Comparison of ENCODE assay signal across 7 mouse cellular contexts in the genomic region with DNA sequence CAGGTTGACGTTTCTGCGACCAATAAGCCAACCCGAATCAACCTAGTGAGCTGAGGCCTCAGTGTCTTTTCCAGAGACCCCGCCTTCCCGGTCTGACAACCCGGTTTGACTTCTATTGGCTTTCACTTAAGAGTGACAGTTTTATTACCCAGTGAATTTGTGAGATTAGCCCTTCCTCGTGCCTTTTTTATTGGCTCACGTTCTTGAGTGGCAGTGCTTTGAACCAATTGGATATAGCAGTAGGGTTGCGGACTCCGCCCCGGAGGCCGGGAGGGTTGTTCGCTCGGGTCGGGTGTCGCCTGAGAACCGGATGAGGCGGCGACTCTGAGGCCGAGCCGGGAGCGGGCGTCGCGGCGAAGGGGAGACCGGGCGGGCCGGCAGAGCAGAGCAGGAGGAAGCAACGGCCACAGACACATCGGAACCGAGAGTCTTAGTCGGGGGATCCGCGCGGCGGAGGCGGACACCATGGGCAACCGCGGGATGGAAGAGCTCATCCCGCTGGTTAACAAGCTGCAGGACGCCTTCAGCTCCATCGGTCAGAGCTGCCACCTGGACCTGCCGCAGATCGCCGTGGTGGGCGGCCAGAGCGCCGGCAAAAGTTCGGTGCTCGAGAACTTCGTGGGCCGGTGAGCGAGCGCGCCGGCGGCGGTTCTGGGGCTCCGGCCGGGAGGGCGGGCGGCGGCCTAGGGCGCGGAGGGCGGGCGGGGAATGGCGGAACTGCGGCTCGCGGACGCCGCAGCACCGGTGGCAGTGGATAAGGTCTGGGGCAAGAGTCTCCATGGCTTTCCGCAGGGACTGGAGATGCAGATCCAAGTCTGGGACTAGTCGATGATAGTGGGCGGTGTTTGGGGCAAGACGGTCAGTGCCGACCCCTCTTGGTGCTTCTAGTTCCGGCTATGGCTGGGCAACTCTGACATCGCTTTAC. TPM values are rescaled to one million over a fixed set of nuclear protein-coding genes. Genes with fewer than 3 reads are reported as not detected.
DNase-seq lines count a peak whose midpoint lies in the region; ATAC-seq lines count a peak whose summit lies in the region.

A gene (plus strand): TSS at position 278 of the 925 bp plus-strand sequence.

- DNase-seq in adrenal gland, postnatal 25 days = peak; percentile 93
- DNase-seq in heart, adult 11 months = peak; percentile 100
- peak; percentile 100 for DNase-seq in kidney, adult 18-20 months
- peak; percentile 98 for DNase-seq in limb, embryonic 11.5 days (ENCODE audit: low spot score)
- peak; percentile 99 for DNase-seq in midbrain, embryonic 14.5 days
- DNase-seq in spleen, adult 18-20 months = peak; percentile 94 to 97

- peak within 1 kb of the TSS; percentile 83 for H3K4me2 ChIP-seq in embryonic facial prominence, embryonic 12.5 days (replicated peaks)
- peak within 1 kb of the TSS; percentile 84 for H3K4me2 ChIP-seq in limb, embryonic 11.5 days (ENCODE audit: low read depth, severe bottlenecking)
- H3K4me2 ChIP-seq in midbrain, embryonic 14.5 days (ENCODE audit: low read length) = peak within 1 kb of the TSS; percentile 94

- H3K9me3 ChIP-seq in embryonic facial prominence, embryonic 12.5 days = no peaks in the 10 kb centered on the region
- H3K9me3 ChIP-seq in limb, embryonic 11.5 days (ENCODE audit: control insufficient read depth, low read length) = no peaks in the 10 kb centered on the region
- no peaks in the 10 kb centered on the region for H3K9me3 ChIP-seq in midbrain, embryonic 14.5 days (ENCODE audit: control insufficient read depth, low read length)

- peaks cover 14% of the 10 kb centered on the region for H3K4me1 ChIP-seq in embryonic facial prominence, embryonic 12.5 days
- peaks cover 10% of the 10 kb centered on the region for H3K4me1 ChIP-seq in limb, embryonic 11.5 days (ENCODE audit: control insufficient read depth, insufficient read depth, low read length)
- H3K4me1 ChIP-seq in midbrain, embryonic 14.5 days (ENCODE audit: control insufficient read depth, insufficient read depth, low read length) = peaks cover 28% of the 10 kb centered on the region

- H3K27ac ChIP-seq in embryonic facial prominence, embryonic 12.5 days = peak within 1 kb of the TSS; percentile 83
- H3K27ac ChIP-seq in limb, embryonic 11.5 days (replicated peaks; ENCODE audit: low read depth, low read length) = peak within 1 kb of the TSS; percentile 64; the same call in 1 of the 2 replicates
- peak within 1 kb of the TSS; percentile 83 for H3K27ac ChIP-seq in midbrain, embryonic 14.5 days (replicated peaks; ENCODE audit: low read depth, low read length)

- under 1% methylated on average over 81 of the region's 82 CpGs for WGBS in embryonic facial prominence, embryonic 12.5 days
- under 1% methylated on average over 82 of the region's 82 CpGs for WGBS in limb, embryonic 11.5 days
- whole genome bisulfite sequencing in midbrain, embryonic 14.5 days = under 1% methylated on average over 80 of the region's 82 CpGs

- H3K9ac ChIP-seq in embryonic facial prominence, embryonic 12.5 days = peak within 1 kb of the TSS; percentile 88
- peak within 1 kb of the TSS; percentile 87 for H3K9ac ChIP-seq in limb, embryonic 11.5 days (ENCODE audit: low read length)
- peak within 1 kb of the TSS; percentile 86 for H3K9ac ChIP-seq in midbrain, embryonic 14.5 days (replicated peaks; ENCODE audit: low read length)

- peaks cover 18% of the 10 kb centered on the region for H3K36me3 ChIP-seq in embryonic facial prominence, embryonic 12.5 days
- peaks cover 10% of the 10 kb centered on the region; the same call in 1 of the 2 replicates for H3K36me3 ChIP-seq in limb, embryonic 11.5 days (ENCODE audit: control insufficient read depth, insufficient read depth, low read length)
- H3K36me3 ChIP-seq in midbrain, embryonic 14.5 days (ENCODE audit: control insufficient read depth, insufficient read depth, low read length) = peaks cover 17% of the 10 kb centered on the region

- H3K4me3 ChIP-seq in embryonic facial prominence, embryonic 12.5 days = peak within 1 kb of the TSS; percentile 95
- H3K4me3 ChIP-seq in limb, embryonic 11.5 days (ENCODE audit: low read depth, low read length) = peak within 1 kb of the TSS; percentile 96
- H3K4me3 ChIP-seq in midbrain, embryonic 14.5 days (replicated peaks; ENCODE audit: low read depth, low read length) = peak within 1 kb of the TSS; percentile 97

- no peaks in the 10 kb centered on the region for H3K27me3 ChIP-seq in embryonic facial prominence, embryonic 12.5 days
- no peaks in the 10 kb centered on the region for H3K27me3 ChIP-seq in limb, embryonic 11.5 days (ENCODE audit: control insufficient read depth, insufficient read depth, low read length)
- H3K27me3 ChIP-seq in midbrain, embryonic 14.5 days (ENCODE audit: control insufficient read depth, insufficient read depth, low read length) = no peaks in the 10 kb centered on the region

- ATAC-seq in embryonic facial prominence, embryonic 12.5 days (ENCODE audit: insufficient number of reproducible peaks, insufficient read depth, low FRiP score, low TSS enrichment) = peak; percentile 98
- peak; percentile 98 for ATAC-seq in limb, embryonic 11.5 days (ENCODE audit: insufficient number of reproducible peaks, low FRiP score, low TSS enrichment, low read depth)
- ATAC-seq in midbrain, embryonic 14.5 days (ENCODE audit: low FRiP score, low TSS enrichment) = peak; percentile 99

RNA-seq across cellular contexts. Expression of the gene that starts here (rescaled TPM):
- total RNA-seq in adrenal gland, postnatal 25 days (2021) = 110 and 126 TPM in 2 replicates
- 75.3 and 76.7 TPM in 2 replicates for polyA plus RNA-seq in embryonic facial prominence, embryonic 12.5 days (2016; fragmentation: Nextera tagmentation; extraction: Ambion mirVana)
- 66.4 and 67.0 TPM in 2 replicates for polyA plus RNA-seq in limb, embryonic 11.5 days (2014; fragmentation: Nextera tagmentation; extraction: Ambion mirVana)
- polyA plus RNA-seq in midbrain, embryonic 14.5 days (2014; fragmentation: Nextera tagmentation; extraction: Ambion mirVana) = 54.5 and 56.7 TPM in 2 replicates

Comparison
In these comparisons a context has a peak if more than half of its experiments do, and no peak if none do; other contexts are left out.
1. Peak in every context shown above with its lines: DNase-seq, ATAC-seq, H3K4me3 ChIP-seq and H3K27ac ChIP-seq.